Mouse (Mus musculus): Measurements from ENCODE around the gene Gm17268. TPM values are rescaled to one million over a fixed set of nuclear protein-coding genes. Genes with fewer than 3 reads are reported as not detected.

The Gm17268 gene
- total RNA-seq, 2 experiments from 2014 or later = not detected

Other genes starting within 250 kb of the Gm17268 start
- under 1 TPM; 0.07 to 0.16 TPM for gene 5530401A14Rik, start 177.9 kb downstream of the Gm17268 start, total RNA-seq (2021)
- under 1 TPM in 1 of 2 experiments, not detected in 1; 0.11 TPM for gene Asic2, start 70.1 kb downstream of the Gm17268 start, total RNA-seq (2021)
- 1 to 10 TPM; 2.1 to 4.7 TPM for gene Ccl2, start 3.0 kb downstream of the Gm17268 start, total RNA-seq (2021)
- gene Ccl7, start 7.2 kb upstream of the Gm17268 start, total RNA-seq (2021) = 1 to 10 TPM; 1.2 to 1.5 TPM
- gene Ccl11, start 19.3 kb upstream of the Gm17268 start, total RNA-seq (2021) = under 1 TPM; 0.41 to 0.43 TPM
- gene Ccl12, start 63.3 kb upstream of the Gm17268 start, total RNA-seq (2021) = under 1 TPM in 1 of 2 experiments, not detected in 1; 0.86 TPM
- gene Ccl8, start 76.6 kb upstream of the Gm17268 start, total RNA-seq (2021) = under 1 TPM in 1 of 2 experiments, not detected in 1; 0.60 TPM

Data from heart, postnatal 4 days (tissue).